Mouse (Mus musculus): ENCODE results near the gene Ank3.

DNA sequence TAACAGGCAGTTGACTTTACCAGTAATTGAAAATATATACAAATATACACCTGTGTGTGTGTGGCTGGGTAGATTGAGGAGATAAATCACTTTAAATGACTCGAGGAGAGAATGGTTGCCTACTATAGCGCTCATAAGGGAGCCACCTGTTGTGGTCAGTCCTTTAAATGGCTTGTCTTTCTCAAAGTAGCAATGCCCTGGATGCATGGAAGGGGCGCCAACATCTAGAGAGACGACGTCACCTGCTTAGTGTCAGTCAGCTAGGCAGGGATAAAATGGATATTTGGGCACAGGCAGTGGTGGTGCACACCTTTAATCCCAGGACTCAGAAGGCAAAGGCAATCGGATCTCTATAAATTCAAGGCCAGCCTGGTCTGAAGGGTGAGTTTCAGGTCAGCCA is 29.3 kb upstream of the Ank3 start:
- no peak for TF ChIP-seq CTCF (IDR thresholded peaks at IDR 0.05 in 2 of 3, conservative IDR thresholded peaks at IDR 0.05 in 1 of 3; ENCODE audit: control insufficient read depth in 1 of 3, insufficient read depth in 1 of 3, low read depth in 2 of 3, low read length in 3 of 3, poor library complexity in 1 of 3, severe bottlenecking in 1 of 3)
- TF ChIP-seq ETS1 (IDR thresholded peaks at IDR 0.05; ENCODE audit: low read depth, low read length) = no peak
- TF ChIP-seq MAX (IDR thresholded peaks at IDR 0.05; ENCODE audit: low read length) = no peak
- no peak for TF ChIP-seq GATA1 (IDR thresholded peaks at IDR 0.05; ENCODE audit: low read depth, low read length)
- no peak for TF ChIP-seq NELFE (IDR thresholded peaks at IDR 0.05; ENCODE audit: low read depth, low read length)
- TF ChIP-seq RCOR1 (IDR thresholded peaks at IDR 0.05; ENCODE audit: low read depth, low read length) = no peak
- TF ChIP-seq UBTF (IDR thresholded peaks at IDR 0.05; ENCODE audit: borderline replicate concordance, insufficient read depth, low read depth, low read length) = no peak
- no peak for TF ChIP-seq POLR2A (IDR thresholded peaks at IDR 0.05; ENCODE audit: control insufficient read depth in 1 of 2, insufficient read depth in 1 of 2, low read depth in 1 of 2, low read length in 2 of 2, poor library complexity in 1 of 2)
- no peak for TF ChIP-seq POLR2AphosphoS2 (IDR thresholded peaks at IDR 0.05; ENCODE audit: low read length)

Data from MEL (cell line).